Mouse (Mus musculus): Measurements from ENCODE around the gene Wdr5b. TPM values are rescaled to one million over a fixed set of nuclear protein-coding genes. Genes with fewer than 3 reads are reported as not detected.

Wdr5b gene
- total RNA-seq, 2 experiments from 2014 or later, result 2.2 to 2.4 TPM

DNA sequence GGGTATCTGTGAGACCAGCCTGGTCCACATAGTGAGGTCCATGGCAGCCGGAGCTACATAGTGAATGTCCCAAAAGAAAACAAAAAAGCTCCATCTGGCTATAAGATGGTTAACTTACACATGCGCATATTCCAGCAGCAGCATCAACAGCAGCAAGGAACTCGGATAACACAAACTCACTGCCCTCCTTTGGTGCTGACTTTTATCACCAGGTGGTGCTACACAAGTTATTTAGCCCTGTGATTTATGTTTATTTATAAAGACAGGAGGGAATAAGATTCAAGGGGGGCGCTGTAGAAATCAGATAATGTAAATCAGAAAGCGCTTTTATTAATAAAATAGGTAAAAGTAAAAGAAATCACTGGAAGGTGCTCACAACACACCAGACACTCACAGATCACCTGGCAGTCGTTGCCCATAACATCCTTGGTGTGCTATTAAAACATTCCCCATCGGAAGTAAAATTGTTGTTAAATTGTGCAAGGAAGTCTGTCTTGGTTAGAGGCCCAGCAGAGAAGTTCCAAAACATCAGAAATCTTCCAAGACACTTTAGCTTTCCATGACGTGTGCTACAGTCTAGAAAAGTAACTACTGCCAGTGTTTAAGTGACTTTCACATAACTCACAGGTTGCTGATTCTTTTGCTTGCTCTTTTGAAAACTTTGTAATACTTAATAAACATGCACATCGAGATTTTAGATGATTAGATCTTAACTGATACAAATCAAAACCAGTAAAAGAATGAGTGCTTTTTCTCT, 29.0 kb downstream of the Wdr5b start:
- no peak for DNase-seq (ENCODE audit: low spot score)

DNA sequence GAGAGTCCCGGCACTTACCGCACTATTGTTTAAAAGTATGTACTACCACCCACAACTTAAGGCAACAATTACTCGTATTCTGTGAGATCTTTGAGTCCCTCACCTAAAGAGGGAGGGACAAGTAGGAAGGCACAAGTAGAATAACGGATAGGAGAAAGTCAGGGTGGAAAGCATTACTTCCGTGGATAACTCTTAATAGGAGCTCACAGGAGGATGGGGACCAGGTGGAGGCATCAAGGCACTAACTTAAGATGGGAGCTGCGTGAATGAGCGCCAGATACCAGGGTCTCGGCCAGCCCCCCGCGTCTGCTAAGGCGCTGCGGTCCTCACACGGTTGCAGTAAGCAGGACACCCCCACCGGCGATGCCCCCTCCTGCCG, 30.1 kb downstream of the Wdr5b start:
- DNase-seq (ENCODE audit: low spot score), result no peak

DNA sequence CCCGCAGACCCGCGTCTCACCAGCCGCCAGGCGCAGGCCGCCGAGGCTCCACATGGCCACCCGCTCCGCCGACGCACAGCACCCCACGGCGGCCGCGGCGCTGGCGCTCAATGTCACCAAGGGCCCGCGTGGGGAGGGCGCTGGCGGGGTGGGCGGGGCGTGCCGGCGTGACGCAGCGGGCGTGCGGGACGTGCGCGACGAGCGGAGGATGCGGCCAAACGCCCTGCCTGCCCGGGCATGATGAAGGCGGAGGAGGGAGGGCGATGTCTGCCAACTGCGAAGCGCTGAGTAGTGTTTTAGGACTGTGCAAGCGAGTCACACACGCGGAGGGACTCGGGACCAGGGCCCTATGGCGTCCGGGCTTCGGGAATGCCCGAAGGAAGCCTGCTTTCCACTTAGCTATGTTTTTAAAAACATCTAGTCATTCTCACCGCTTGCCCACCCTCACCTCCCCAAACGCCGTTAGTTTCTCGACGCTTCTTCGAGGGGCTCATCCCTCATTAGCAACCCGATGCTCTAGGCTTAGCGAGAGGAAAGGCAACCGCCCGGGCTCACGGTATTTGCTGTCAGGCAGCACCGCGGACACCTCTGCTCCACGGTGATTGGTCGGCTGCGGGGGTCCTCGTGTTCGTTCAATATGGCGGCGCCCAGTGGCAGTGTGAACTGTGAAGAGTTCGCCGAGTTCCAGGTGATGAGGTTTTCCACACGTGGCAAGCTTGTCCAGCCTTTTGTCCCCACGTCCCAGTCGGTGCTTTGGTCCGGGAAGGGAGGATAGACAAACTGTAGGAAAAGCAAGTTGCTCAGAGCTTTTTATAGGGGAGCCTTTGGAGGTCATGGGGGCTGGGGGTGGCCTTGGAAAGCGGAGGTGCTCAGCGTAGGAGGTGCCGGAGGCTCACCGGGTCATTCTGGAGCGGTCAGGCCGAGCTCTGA, 30.7 kb downstream of the Wdr5b start, which contains the start of the genes Fam162a and Ccdc58:
TSS of gene Fam162a (minus strand) at position 145 of the 930 bp plus-strand sequence.
TSS of gene Ccdc58 (plus strand) at position 236 of the 930 bp plus-strand sequence.
- peak; percentile 93 for DNase-seq (ENCODE audit: low spot score)

DNA sequence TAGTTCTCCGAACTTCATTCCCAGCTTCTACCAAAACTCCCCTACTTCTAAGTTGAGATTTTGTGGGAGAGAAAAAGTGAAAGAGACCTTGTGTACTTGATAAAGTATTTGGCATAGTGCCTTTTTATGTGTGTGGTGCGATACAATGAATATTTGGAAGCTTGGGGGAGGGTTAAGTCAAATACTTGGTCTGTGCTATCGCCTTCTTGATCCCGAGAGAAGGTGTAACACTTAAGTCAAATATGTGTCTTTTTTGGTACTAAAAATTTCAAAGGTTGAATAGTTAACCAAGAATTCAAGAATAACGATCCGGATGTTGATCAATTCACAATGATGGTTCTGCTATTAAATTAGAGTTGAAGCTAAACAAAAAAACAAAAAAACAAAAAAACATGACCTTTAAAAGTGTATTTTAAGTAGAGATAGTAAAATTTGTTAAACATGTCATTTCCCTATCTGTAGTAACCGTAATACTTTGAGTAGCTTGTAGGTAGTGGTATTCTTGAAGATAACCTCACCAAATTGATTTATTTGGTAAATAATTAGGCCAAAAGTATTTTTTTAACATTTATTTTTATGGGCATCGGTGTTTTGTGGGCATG, 31.5 kb downstream of the Wdr5b start:
- no peak for DNase-seq (ENCODE audit: low spot score)

DNA sequence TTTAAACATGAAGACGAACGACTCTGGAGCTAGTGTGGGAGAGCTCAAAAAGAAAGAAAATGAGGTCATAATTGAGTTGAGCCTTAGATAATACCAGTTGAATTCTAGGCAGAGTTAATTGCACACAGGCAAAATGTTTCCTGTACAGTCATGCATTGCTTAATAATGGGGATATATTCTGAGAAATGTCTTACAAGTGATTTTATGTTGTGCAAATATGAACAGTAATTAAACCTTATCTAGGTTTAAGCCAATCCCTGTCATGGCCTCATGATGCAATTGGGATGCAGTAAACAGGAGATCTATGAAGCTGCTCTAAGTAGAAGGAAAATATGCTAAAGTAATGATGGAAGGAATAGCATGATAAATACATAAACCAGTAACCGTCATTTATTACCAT, 33.8 kb downstream of the Wdr5b start:
- no peak for DNase-seq (ENCODE audit: low spot score)

DNA sequence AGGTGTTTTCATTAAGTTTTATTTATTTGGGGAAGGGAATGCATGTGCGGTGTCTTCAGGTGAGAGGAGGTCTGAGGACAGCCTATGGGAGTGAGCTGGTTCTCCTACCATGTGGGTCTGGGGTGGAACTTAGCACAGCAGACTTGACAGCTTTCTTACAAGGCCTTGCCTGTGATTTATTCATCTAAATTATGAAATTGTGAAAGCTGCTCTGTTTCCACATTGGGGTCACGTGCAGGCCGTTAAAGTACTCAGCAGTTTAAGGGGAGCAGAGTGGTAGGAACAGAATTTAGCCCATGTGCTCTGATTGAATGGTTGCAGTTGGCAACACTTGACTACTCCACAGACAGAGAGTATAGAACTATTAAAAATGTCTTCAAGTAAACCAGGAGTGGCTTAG, 38.9 kb downstream of the Wdr5b start:
- DNase-seq (ENCODE audit: low spot score), result no peak

DNA sequence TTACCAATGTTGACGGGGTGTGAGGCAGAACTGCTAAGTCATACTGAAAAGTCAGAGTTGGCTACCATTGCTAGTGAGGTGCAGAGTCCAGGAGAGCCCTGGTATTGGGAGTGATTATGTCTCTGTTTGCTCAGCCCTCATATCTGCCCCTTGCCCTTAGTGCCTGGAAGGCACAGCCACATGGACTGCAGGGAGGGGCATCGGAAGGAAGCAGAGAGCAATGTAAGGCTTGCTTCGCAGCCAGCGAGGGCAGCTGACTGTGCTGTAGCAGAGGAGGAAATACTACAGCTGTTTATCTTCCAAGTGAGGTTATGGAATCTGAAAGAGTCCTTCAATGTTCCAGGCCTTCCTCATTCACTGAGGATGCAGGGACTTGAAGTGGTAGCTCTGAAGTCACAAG, 46.9 kb downstream of the Wdr5b start:
- no peak for DNase-seq (ENCODE audit: low spot score)

DNA sequence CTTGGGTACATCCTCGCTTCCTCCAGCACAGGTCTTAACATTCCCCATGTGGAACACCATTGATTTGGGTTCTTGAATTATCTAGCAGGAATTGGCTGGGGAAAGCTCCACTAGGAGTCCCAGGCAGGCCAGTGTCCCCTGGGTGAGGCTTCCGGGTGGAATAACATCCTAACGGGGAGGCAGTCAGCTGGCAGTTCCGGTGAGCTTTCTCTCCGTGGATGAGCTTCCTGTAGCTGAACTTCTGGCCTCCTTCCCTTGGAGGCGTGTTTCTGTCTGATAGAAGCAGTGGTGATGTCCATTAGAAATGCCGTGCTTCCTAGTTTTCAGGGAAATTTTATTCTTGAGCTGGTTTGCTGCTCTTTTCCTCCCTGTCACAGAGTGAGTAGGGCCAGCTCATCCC, 48.1 kb downstream of the Wdr5b start:
- no peak for DNase-seq (ENCODE audit: low spot score)

DNA sequence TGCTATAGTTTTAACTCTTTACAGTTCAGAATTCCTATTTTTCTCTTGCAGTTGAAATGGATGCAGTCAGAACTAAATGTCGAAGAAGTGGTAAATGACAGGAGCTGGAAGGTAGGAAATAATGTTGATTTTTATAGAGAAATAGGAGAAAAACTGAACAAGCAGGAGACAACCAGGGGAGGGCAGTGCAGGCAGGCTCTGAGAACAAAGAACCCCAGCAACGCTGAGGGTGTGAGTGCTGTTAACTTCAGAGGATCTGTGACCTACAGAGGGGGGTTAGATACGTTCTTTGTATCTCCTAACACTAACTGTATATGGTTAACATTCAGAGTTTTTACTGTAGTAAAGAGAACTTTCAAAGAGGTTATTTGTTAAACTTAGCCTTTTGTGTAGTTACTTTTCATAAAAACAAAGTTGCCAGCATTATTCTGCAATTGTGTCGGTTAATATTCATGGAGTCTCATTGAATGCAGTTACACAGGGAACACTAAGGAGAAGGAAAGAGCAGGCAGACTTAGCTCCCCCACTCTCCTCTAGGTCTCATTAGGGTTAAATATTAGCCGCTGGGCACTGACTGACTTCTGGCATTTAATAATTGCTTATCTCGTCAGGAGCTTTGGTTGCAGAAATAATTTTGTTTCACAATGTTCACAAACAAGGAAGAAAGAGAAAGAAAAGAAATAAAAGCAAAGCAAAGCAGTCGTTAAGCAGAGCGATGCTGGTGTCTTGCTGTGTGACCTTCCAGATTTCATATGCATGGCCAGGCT, 49.0 kb downstream of the Wdr5b start:
- no peak for DNase-seq (ENCODE audit: low spot score)

DNA sequence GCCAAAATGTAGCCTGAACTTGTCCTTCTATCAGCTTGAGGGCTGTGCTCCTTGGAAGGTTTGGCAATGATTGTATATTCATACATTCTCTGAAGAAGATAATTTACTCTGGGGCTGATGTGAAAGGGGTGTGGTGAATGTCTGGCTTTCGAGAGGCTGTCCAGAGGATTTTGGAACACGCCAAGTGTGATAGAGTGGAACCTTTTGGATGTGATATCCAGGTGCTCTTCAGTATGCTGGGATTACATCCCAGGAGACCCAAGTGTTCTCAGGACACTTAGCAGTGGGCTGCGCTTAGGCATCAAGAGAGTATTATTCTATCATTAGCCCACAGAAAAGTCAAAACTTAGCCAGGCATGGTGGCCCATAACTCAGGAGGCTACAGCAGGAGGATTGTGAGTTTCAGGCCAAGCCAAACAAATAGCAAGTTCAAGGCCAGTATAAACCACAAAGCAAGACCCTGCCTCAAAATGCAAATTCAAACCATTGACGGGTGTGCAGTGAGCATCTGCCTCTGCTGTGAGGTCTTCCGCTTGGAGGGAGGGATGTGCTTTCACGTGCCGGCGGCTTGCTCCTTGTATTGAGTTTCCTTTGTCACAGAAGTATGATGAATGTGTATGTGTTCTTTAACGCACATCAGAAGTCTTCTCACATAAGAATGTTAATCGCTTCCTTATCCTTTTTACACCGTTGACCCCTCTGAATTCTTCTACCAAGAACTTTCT, 50.0 kb downstream of the Wdr5b start:
- DNase-seq (ENCODE audit: low spot score), result no peak

Other genes starting within 250 kb of the Wdr5b start
- gene Parp14, start 169.6 kb upstream of the Wdr5b start, total RNA-seq (2021), result 1 to 10 TPM; 2.1 to 3.5 TPM
- gene Parp9, start 102.7 kb upstream of the Wdr5b start, total RNA-seq (2021), result 1 to 10 TPM; 3.1 to 5.0 TPM
- gene Dtx3l, start 102.0 kb upstream of the Wdr5b start, total RNA-seq (2021), result 1 to 10 TPM; 4.3 to 5.1 TPM
- 100 to 1,000 TPM; 188 to 197 TPM for gene Kpna1, start 62.4 kb upstream of the Wdr5b start, total RNA-seq (2021)
- gene Fam162a, start 30.4 kb downstream of the Wdr5b start, total RNA-seq (2021), result 100 to 1,000 TPM; 118 to 126 TPM
- 10 to 100 TPM; 25.4 to 30.2 TPM for gene Ccdc58, start 30.5 kb downstream of the Wdr5b start, total RNA-seq (2021)
- not detected for gene Csta1, start 90.1 kb downstream of the Wdr5b start, total RNA-seq (2021)
- not detected for gene Stfa2l1, start 115.6 kb downstream of the Wdr5b start, total RNA-seq (2021)
- not detected for gene Gm5483, start 143.0 kb downstream of the Wdr5b start, total RNA-seq (2021)
- not detected for gene Gm5416, start 169.2 kb downstream of the Wdr5b start, total RNA-seq (2021)
- not detected for gene 2010005H15Rik, start 180.3 kb downstream of the Wdr5b start, total RNA-seq (2021)
- gene Stfa1, start 235.8 kb downstream of the Wdr5b start, total RNA-seq (2021), result not detected

All from gastrocnemius, adult 18-20 months (tissue).